Mouse (Mus musculus) heart, postnatal 0 days (tissue): ENCODE data around the gene Zcchc2. TPM values are rescaled to one million over a fixed set of nuclear protein-coding genes. Genes with fewer than 3 reads are reported as not detected.

Experiments used
- ATAC-seq: fragments of 200-750 bp; cut with Nextera tagmentation; 2 replicates; pipeline ENCODE4 v1.8.0; 2017; ENCODE audit warnings: low read depth, moderate number of reproducible peaks, moderate library complexity; ENCODE audit not compliant: insufficient read depth
- DNase-seq: peaks from one replicate; pipeline ENCODE4 v3.0.0-alpha.2; 2016; ENCODE audit warnings: low spot score
- H3K27ac ChIP-seq: fragments of 300-500 bp; sonication (generic); 2 replicates; pipeline ENCODE4 v1.5.1; 2014; ENCODE audit warnings: low read depth, mild to moderate bottlenecking
- H3K27me3 ChIP-seq: fragments of 300-500 bp; sonication (generic); 2 replicates; pipeline ENCODE4 v1.6.1; 2014; ENCODE audit warnings: low read length, mixed read lengths; ENCODE audit not compliant: control insufficient read depth, insufficient read depth
- H3K36me3 ChIP-seq: fragments of 300-500 bp; sonication (generic); replicated peaks from 2 replicates; pipeline ENCODE4 v1.6.1; 2014; ENCODE audit warnings: low read length, mixed read lengths; ENCODE audit not compliant: control insufficient read depth, insufficient read depth
- H3K4me1 ChIP-seq: fragments of 300-500 bp; sonication (generic); 2 replicates; pipeline ENCODE4 v1.6.1; 2014; ENCODE audit warnings: antibody characterized with exemption; ENCODE audit not compliant: control insufficient read depth, insufficient read depth
- H3K4me2 ChIP-seq: fragments of 300-500 bp; sonication (generic); 2 replicates; pipeline ENCODE4 v1.6.1; 2014; ENCODE audit warnings: low read depth, mild to moderate bottlenecking, low read length, moderate library complexity
- H3K4me3 ChIP-seq: fragments of 300-500 bp; sonication (generic); 2 replicates; pipeline ENCODE4 v1.5.1; 2014; ENCODE audit warnings: low read depth, low read length
- H3K9ac ChIP-seq: fragments of 300-500 bp; sonication (generic); replicated peaks from 2 replicates; pipeline ENCODE4 v1.6.1; 2014; ENCODE audit warnings: low read depth, low read length, mixed read lengths
- H3K9me3 ChIP-seq: fragments of 300-500 bp; sonication (generic); replicated peaks from 2 replicates; pipeline ENCODE4 v1.6.1; 2016; ENCODE audit warnings: low read length; ENCODE audit not compliant: control insufficient read depth
- CTCF ChIP-seq: IDR thresholded peaks from 2 replicates; pipeline ENCODE4 v1.5.1; 2016; ENCODE audit warnings: antibody characterized with exemption, control low read depth, low read depth
- EP300 ChIP-seq: IDR thresholded peaks from 2 replicates; pipeline ENCODE4 v1.6.1; 2016; ENCODE audit warnings: antibody characterized with exemption, low read depth
- WGBS: fragments of 180-500 bp; shearing (Covaris S2); extraction: QIAGEN DNeasy Blood & Tissue Kit; methylation state at CpG from one replicate; pipeline ENCODE4 v1.1.7; 2014; 5-methylcytosine and 5-hydroxymethylcytosine counted together
- polyA plus RNA-seq: library from polyadenylated mRNA; unstranded; fragments of >200 nt; fragmentation: Nextera tagmentation; extraction: Ambion mirVana; gene quantifications from 2 replicates; pipeline ENCODE4 v1.2.1, GENCODE M21; 2015
- total RNA-seq: library from RNA; depleted of rRNA; stranded (reverse); fragments of >200 nt; gene quantifications from 2 replicates; pipeline ENCODE4 v1.2.3, GENCODE M21; 2014; ENCODE audit warnings: low replicate concordance

The Zcchc2 gene
- total and polyA plus RNA-seq, 2 experiments from 2014 or later: 1.1 to 6.6 TPM

- Histone ChIP-seq H3K27ac (no peak overlapping the region), H3K36me3 (0 out of 2 replicates have a peak, but pooled peaks cover 7% of the 10 kb centered on the region), H3K9me3 (no peaks in the 10 kb centered on the region), H3K4me1 (peaks cover 42% of the 10 kb centered on the region), H3K4me2 (no peak overlapping the region), H3K4me3 (no peak overlapping the region), H3K27me3 (no peaks in the 10 kb centered on the region), H3K9ac (no peak overlapping the region)
- DNase-seq: peak; percentile 1
- ATAC-seq: no peak
- 34% methylated on average over 3 of the region's 3 CpGs for WGBS
- TF ChIP-seq EP300 (no peak), CTCF (no peak)
These were observed 7.1 kb downstream of the Zcchc2 start for GRCm38 (mm10) chr1:105997282-105997681.

- H3K36me3 ChIP-seq: peaks cover 31% of the 10 kb centered on the region
- H3K27me3 ChIP-seq: no peaks in the 10 kb centered on the region
- no peak overlapping the region for H3K4me2 ChIP-seq
- H3K4me3 ChIP-seq: no peak overlapping the region
- no peak for TF ChIP-seq EP300
- no peak for TF ChIP-seq CTCF
- no peak overlapping the region for H3K9ac ChIP-seq
- WGBS: 91% methylated on average over 2 of the region's 2 CpGs
- peaks cover 23% of the 10 kb centered on the region for H3K4me1 ChIP-seq
- ATAC-seq (no peak), DNase-seq (no peak)
- no peak overlapping the region for H3K27ac ChIP-seq
- H3K9me3 ChIP-seq: no peaks in the 10 kb centered on the region
These were observed 9.6 kb downstream of the Zcchc2 start for GRCm38 (mm10) chr1:105999802-106000201.

- H3K36me3 ChIP-seq: peaks cover 79% of the 10 kb centered on the region
- no peak for ATAC-seq
- no peak overlapping the region for H3K4me2 ChIP-seq
- no peak for TF ChIP-seq CTCF
- no peak for TF ChIP-seq EP300
- H3K4me1 ChIP-seq: no peaks in the 10 kb centered on the region; the same call in 1 of the 2 replicates
- H3K9me3 ChIP-seq: no peaks in the 10 kb centered on the region
- H3K27ac ChIP-seq: no peak overlapping the region
- H3K9ac ChIP-seq: no peak overlapping the region
- no peaks in the 10 kb centered on the region for H3K27me3 ChIP-seq
- no peak overlapping the region for H3K4me3 ChIP-seq
- WGBS: 38% methylated on average over 1 of the region's 1 CpGs
- DNase-seq: no peak
These were observed 17.4 kb downstream of the Zcchc2 start for GRCm38 (mm10) chr1:106007581-106007980.

- Histone ChIP-seq H3K27me3 (no peaks in the 10 kb centered on the region), H3K9me3 (no peaks in the 10 kb centered on the region), H3K36me3 (peaks cover 70% of the 10 kb centered on the region), H3K4me2 (no peak overlapping the region), H3K4me1 (no peaks in the 10 kb centered on the region; the same call in 1 of the 2 replicates), H3K4me3 (no peak overlapping the region), H3K27ac (no peak overlapping the region), H3K9ac (no peak overlapping the region)
- WGBS: 47% methylated on average over 7 of the region's 7 CpGs
- no peak for ATAC-seq
- TF ChIP-seq EP300 (no peak), CTCF (no peak)
- DNase-seq: no peak
These were observed 20.9 kb downstream of the Zcchc2 start for GRCm38 (mm10) chr1:106011097-106011496.

- ATAC-seq (peak; percentile 41; the same call in 1 of the 2 replicates), DNase-seq (no peak)
- no peak for TF ChIP-seq EP300
- no peak for TF ChIP-seq CTCF
- H3K4me3 ChIP-seq: no peak overlapping the region
- WGBS: 92% methylated on average over 2 of the region's 2 CpGs
- no peak overlapping the region for H3K27ac ChIP-seq
- no peaks in the 10 kb centered on the region for H3K9me3 ChIP-seq
- H3K4me2 ChIP-seq: no peak overlapping the region
- no peaks in the 10 kb centered on the region; the same call in 1 of the 2 replicates for H3K4me1 ChIP-seq
- no peaks in the 10 kb centered on the region for H3K27me3 ChIP-seq
- H3K36me3 ChIP-seq: peaks cover 74% of the 10 kb centered on the region
- H3K9ac ChIP-seq: no peak overlapping the region
These were observed 23.6 kb downstream of the Zcchc2 start for GRCm38 (mm10) chr1:106013759-106014158.

GRCm38 (mm10) chr1:106016262-106016661 lies 26.1 kb downstream of the Zcchc2 start:
- no peaks in the 10 kb centered on the region for H3K27me3 ChIP-seq
- no peak for DNase-seq
- peaks cover 81% of the 10 kb centered on the region for H3K36me3 ChIP-seq
- no peak overlapping the region for H3K4me2 ChIP-seq
- H3K27ac ChIP-seq: no peak overlapping the region
- H3K9ac ChIP-seq: no peak overlapping the region
- no peaks in the 10 kb centered on the region; the same call in 1 of the 2 replicates for H3K4me1 ChIP-seq
- ATAC-seq: no peak
- no peaks in the 10 kb centered on the region for H3K9me3 ChIP-seq
- WGBS: 78% methylated on average over 6 of the region's 6 CpGs
- TF ChIP-seq CTCF (no peak), EP300 (no peak)
- H3K4me3 ChIP-seq: no peak overlapping the region
